Mouse (Mus musculus): ENCODE results near the gene Sdhc. TPM values are rescaled to one million over a fixed set of nuclear protein-coding genes. Genes with fewer than 3 reads are reported as not detected.

The Sdhc gene
- polyA plus RNA-seq, 1 experiment from 2014 or later, result 291 TPM

Small RNA genes lying within 50 kb of the gene (microRNA-seq; reads per million reads assigned to microRNA genes)
- not detected for gene Gm27844

Other genes starting within 250 kb of the Sdhc start
- gene Fcrlb, start 237.7 kb downstream of the Sdhc start, polyA plus RNA-seq (2014; fragmentation: Nextera tagmentation; extraction: Ambion mirVana), result not detected in 2 replicates
- gene Fcrla, start 223.0 kb downstream of the Sdhc start, polyA plus RNA-seq (2014; fragmentation: Nextera tagmentation; extraction: Ambion mirVana), result not detected in 2 replicates
- 1.3 and 1.4 TPM in 2 replicates for gene Fcgr2b, start 174.1 kb downstream of the Sdhc start, polyA plus RNA-seq (2014; fragmentation: Nextera tagmentation; extraction: Ambion mirVana)
- gene Fcgr4, start 131.7 kb downstream of the Sdhc start, polyA plus RNA-seq (2014; fragmentation: Nextera tagmentation; extraction: Ambion mirVana), result 0.97 and 1.0 TPM in 2 replicates
- 7.0 and 7.9 TPM in 2 replicates for gene Fcgr3, start 85.7 kb downstream of the Sdhc start, polyA plus RNA-seq (2014; fragmentation: Nextera tagmentation; extraction: Ambion mirVana)
- 2.9 and 3.8 TPM in 2 replicates for gene Cfap126, start 36.7 kb downstream of the Sdhc start, polyA plus RNA-seq (2014; fragmentation: Nextera tagmentation; extraction: Ambion mirVana)
- 0.24 TPM in 1 of 2 replicates, not detected in the other for gene Mpz, start 108 bp upstream of the Sdhc start, polyA plus RNA-seq (2014; fragmentation: Nextera tagmentation; extraction: Ambion mirVana)
- 2.1 and 2.6 TPM in 2 replicates for gene Pcp4l1, start 45.7 kb upstream of the Sdhc start, polyA plus RNA-seq (2014; fragmentation: Nextera tagmentation; extraction: Ambion mirVana)
- 0.24 and 0.27 TPM in 2 replicates for gene Nr1i3, start 63.4 kb upstream of the Sdhc start, polyA plus RNA-seq (2014; fragmentation: Nextera tagmentation; extraction: Ambion mirVana)
- 31.3 and 36.4 TPM in 2 replicates for gene Tomm40l, start 71.9 kb upstream of the Sdhc start, polyA plus RNA-seq (2014; fragmentation: Nextera tagmentation; extraction: Ambion mirVana)
- gene Apoa2, start 74.5 kb upstream of the Sdhc start, polyA plus RNA-seq (2014; fragmentation: Nextera tagmentation; extraction: Ambion mirVana), result 3.5 and 5.7 TPM in 2 replicates
- 30.7 and 32.1 TPM in 2 replicates for gene Fcer1g, start 83.8 kb upstream of the Sdhc start, polyA plus RNA-seq (2014; fragmentation: Nextera tagmentation; extraction: Ambion mirVana)
- gene Adamts4, start 99.8 kb upstream of the Sdhc start, polyA plus RNA-seq (2014; fragmentation: Nextera tagmentation; extraction: Ambion mirVana), result 4.1 and 6.9 TPM in 2 replicates
- 229 and 293 TPM in 2 replicates for gene Ndufs2, start 100.8 kb upstream of the Sdhc start, polyA plus RNA-seq (2014; fragmentation: Nextera tagmentation; extraction: Ambion mirVana)
- 69.9 and 79.2 TPM in 2 replicates for gene B4galt3, start 119.7 kb upstream of the Sdhc start, polyA plus RNA-seq (2014; fragmentation: Nextera tagmentation; extraction: Ambion mirVana)
- gene Ppox, start 130.6 kb upstream of the Sdhc start, polyA plus RNA-seq (2014; fragmentation: Nextera tagmentation; extraction: Ambion mirVana), result 43.7 and 58.1 TPM in 2 replicates
- 74.4 and 87.9 TPM in 2 replicates for gene Usp21, start 137.4 kb upstream of the Sdhc start, polyA plus RNA-seq (2014; fragmentation: Nextera tagmentation; extraction: Ambion mirVana)
- 114 and 123 TPM in 2 replicates for gene Ufc1, start 144.4 kb upstream of the Sdhc start, polyA plus RNA-seq (2014; fragmentation: Nextera tagmentation; extraction: Ambion mirVana)
- gene Dedd, start 178.5 kb upstream of the Sdhc start, polyA plus RNA-seq (2014; fragmentation: Nextera tagmentation; extraction: Ambion mirVana), result 38.8 and 47.1 TPM in 2 replicates
- gene Nit1, start 195.0 kb upstream of the Sdhc start, polyA plus RNA-seq (2014; fragmentation: Nextera tagmentation; extraction: Ambion mirVana), result 33.7 and 34.5 TPM in 2 replicates
- gene Pfdn2, start 195.1 kb upstream of the Sdhc start, polyA plus RNA-seq (2014; fragmentation: Nextera tagmentation; extraction: Ambion mirVana), result 53.7 and 103 TPM in 2 replicates
- gene Klhdc9, start 210.2 kb upstream of the Sdhc start, polyA plus RNA-seq (2014; fragmentation: Nextera tagmentation; extraction: Ambion mirVana), result 2.2 and 2.4 TPM in 2 replicates
- gene Nectin4, start 219.5 kb upstream of the Sdhc start, polyA plus RNA-seq (2014; fragmentation: Nextera tagmentation; extraction: Ambion mirVana), result 1.0 and 2.6 TPM in 2 replicates
- 0.69 and 0.81 TPM in 2 replicates for gene Arhgap30, start 238.4 kb upstream of the Sdhc start, polyA plus RNA-seq (2014; fragmentation: Nextera tagmentation; extraction: Ambion mirVana)